Mouse (Mus musculus) kidney, adult 2 months (tissue): ENCODE measurements around the gene Pdk2.

Source experiments
- CTCF ChIP-seq: fragments of 200-500 bp; conservative IDR thresholded peaks from 2 replicates; pipeline ENCODE4 v1.5.1; 2011; ENCODE audit warnings: low read depth, mild to moderate bottlenecking, control low read depth, low read length, moderate library complexity, mixed read lengths; ENCODE audit not compliant: insufficient read depth, insufficient read length
- POLR2A ChIP-seq: fragments of 200-500 bp; IDR thresholded peaks from one replicate; pipeline ENCODE4 v1.6.1; 2011; ENCODE audit warnings: low read depth, low read length, control low read depth

- TF ChIP-seq POLR2A (no peak), CTCF (no peak)
Observed at GRCm38 (mm10) chr11:95079256-95079875, 38.2 kb upstream of the Pdk2 start.
